Mouse (Mus musculus): Measurements from ENCODE around the gene Vps16.
A peak's percentile ranks its signal among the peaks of the same experiment; 100 is the strongest.

The Vps16 gene

DNA sequence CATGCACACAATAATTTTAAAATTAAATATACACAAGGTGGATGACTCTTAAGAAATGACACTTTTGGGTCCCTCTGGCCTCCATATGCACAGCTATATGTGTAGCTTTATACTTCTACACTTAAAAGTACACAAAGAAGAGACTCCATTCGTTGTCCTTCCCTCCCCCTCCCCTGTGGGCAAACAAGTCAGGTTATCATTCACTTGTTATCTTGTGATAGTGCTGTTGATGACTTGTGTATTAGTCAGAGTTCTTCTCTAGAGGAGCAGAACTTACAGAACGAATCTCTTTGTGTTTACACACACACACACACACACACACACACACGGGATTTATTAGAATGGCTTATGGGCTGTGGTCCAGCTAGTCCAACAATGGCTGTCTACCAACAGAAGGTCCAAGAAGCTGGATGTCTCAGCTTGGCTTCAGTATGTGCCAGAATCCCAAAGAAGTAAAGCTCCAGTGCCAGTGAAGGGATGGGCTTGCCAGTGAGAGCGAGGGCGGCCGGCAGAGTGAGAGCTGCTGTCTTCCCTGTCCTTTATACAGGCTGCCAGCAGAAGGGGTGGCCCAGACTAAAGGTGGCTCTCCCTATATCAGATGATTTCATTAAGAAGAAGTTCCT, 30.7 kb downstream of the Vps16 start:
- peak; percentile 53; the same call in 1 of the 2 replicates for ATAC-seq (ENCODE audit: insufficient number of reproducible peaks, low FRiP score, low TSS enrichment)

GRCm38 (mm10) chr2:130457871-130458270, 33.7 kb downstream of the Vps16 start:
- no peak for ATAC-seq (ENCODE audit: insufficient number of reproducible peaks, low FRiP score, low TSS enrichment)

GRCm38 (mm10) chr2:130459576-130459975, 35.4 kb downstream of the Vps16 start:
- ATAC-seq (ENCODE audit: insufficient number of reproducible peaks, low FRiP score, low TSS enrichment): no peak

- no peak for ATAC-seq (ENCODE audit: insufficient number of reproducible peaks, low FRiP score, low TSS enrichment)
These were observed 37.3 kb downstream of the Vps16 start for GRCm38 (mm10) chr2:130461287-130462071.

DNA sequence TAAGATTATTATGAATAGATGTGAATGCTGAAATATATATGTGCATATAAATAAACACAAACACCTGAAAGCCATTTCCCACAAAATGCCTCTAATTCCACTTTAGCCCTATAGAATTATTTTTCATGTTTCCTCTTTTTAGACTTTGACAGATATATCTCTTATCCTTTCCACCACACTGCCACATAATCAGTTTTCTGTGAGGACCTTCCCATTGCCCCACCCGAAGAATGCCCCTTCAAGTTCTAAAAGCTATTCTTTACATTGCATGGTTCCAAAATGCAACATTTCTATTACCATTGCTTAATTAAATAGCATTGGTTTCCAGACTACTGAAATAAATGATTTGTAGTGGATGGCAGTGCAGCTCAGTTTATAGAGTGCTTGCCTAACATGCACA, 42.3 kb downstream of the Vps16 start:
- no peak for ATAC-seq (ENCODE audit: insufficient number of reproducible peaks, low FRiP score, low TSS enrichment)

DNA sequence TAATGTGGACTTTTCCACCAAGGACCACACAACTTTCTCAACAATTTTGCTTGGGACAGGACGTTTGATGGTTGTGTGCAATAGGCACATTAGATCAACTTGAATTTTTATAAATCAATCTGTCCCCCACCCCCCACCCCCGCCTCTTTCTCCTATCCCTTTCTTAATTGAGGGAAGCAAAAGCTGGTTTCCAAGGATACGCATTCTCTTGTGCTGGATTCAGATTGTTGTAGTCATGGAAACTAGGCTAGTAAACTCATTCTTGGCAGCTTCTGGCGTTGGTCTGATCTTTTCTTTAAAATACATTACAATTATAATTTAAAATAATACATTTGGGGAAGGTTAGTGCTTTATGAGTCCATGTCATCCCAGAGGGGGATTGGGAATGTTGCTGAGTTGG, 45.2 kb downstream of the Vps16 start:
- no peak for ATAC-seq (ENCODE audit: insufficient number of reproducible peaks, low FRiP score, low TSS enrichment)

DNA sequence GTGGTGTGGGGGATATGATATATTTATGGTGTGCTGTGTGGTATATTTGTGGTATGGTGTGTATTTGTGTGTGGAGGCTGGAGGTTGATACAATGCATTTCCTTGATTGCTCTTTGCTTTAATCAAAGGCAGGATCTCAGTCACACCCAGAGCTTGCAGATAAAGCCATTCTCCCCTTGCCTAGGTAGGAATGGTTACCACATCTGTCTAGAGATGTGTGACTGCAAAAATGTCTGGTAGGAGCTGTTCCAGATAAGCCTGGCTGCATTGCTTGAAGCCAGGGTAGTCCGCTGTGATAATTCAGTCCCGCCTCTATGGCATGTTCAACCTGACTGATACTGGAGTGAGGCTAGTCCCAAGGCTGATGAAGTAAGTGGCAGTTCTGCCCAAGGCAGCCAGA, 45.8 kb downstream of the Vps16 start:
- ATAC-seq (ENCODE audit: insufficient number of reproducible peaks, low FRiP score, low TSS enrichment): no peak

DNA sequence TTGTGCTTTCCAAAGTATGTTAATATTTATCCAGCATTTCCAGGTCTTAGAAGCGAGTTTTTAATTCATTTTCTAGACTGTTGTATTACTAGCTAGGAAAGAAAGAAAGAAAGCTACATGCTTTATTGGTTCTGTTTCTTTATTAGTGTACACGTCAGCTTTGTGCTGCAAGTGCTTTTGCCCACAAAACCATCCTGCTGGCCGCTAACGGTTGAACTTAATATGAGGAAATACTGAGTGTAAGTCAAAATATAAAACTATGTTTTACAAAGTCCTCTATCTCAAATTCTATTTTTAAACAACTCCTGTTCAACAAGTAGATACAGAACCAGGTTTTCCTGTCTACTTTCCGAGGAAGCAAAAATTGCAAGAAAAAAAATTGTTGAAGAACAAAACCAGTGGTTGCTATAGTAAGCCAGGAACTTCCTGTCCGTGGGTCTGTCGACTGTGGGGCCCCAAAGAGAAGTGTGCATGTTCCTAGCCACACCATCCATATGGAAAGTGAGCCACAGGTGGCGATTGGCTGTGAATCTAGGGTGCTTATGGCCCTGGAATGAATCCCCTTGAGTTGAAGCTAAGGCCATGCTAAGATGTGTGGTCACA, 48.9 kb downstream of the Vps16 start:
- ATAC-seq (ENCODE audit: insufficient number of reproducible peaks, low FRiP score, low TSS enrichment): no peak

GRCm38 (mm10) chr2:130475764-130476163, 51.6 kb downstream of the Vps16 start:
- ATAC-seq (ENCODE audit: insufficient number of reproducible peaks, low FRiP score, low TSS enrichment): no peak

GRCm38 (mm10) chr2:130476666-130477297, 52.6 kb downstream of the Vps16 start:
- ATAC-seq (ENCODE audit: insufficient number of reproducible peaks, low FRiP score, low TSS enrichment): no peak

- no peak for ATAC-seq (ENCODE audit: insufficient number of reproducible peaks, low FRiP score, low TSS enrichment)
These were observed 58.0 kb downstream of the Vps16 start for GRCm38 (mm10) chr2:130482177-130482576.

DNA sequence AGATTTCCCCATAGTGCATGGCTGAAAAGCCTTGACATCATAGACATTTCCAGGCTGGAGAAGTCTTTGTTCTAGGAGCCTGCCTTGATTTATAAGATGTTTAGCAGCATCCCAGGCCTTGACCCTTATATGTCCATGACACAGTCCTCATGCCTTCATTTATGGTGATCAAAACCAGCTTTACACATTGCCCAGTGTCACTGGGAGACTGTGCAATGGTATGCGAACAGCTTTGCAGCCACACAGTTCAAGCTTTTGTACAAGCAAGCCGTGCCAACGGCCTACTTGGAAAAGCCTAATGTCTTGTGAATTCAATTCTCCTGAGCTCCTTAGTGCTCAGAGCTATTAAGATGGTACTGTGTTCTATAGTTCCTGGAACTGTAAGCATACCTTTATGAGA, 58.6 kb downstream of the Vps16 start:
- no peak for ATAC-seq (ENCODE audit: insufficient number of reproducible peaks, low FRiP score, low TSS enrichment)

DNA sequence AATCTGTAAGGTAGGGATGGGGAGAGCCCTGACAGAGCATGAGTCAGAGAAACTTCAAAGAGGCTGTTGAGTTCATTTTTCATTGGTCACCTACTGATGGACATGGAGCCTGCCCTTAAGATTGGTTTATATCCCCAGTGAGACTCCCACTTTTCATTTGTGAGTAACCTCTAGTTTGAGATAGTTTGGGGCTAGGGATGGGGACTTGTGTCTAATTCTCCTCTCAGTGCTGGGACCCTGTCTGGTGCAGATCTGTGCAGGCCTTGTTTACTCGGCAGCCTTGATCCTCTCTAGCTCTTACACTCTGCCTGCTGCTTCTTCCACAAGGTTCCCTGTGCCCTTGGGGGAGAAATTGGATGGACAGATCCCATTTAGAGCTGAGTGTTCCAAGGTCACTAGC, 60.1 kb downstream of the Vps16 start:
- ATAC-seq (ENCODE audit: insufficient number of reproducible peaks, low FRiP score, low TSS enrichment): no peak

DNA sequence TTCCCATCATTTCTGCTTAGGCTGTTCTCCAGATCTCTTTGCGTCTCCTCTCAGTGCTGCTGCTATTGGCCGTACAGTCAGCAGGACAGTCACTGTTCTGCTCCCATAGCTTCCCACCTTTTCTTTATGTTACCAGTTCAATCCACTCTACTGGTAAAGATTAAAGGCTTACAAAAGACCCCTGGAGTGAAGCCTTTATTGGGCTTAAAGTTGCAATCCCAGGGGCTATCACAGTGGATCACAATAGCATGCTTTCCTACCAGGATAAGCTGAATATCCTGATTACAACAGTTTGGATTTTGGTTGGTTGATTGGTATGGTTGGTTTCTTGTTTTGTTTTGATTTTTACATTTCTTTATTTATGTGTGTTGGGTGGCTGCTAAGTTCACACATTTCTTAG, 63.9 kb downstream of the Vps16 start:
- ATAC-seq (ENCODE audit: insufficient number of reproducible peaks, low FRiP score, low TSS enrichment): no peak

DNA sequence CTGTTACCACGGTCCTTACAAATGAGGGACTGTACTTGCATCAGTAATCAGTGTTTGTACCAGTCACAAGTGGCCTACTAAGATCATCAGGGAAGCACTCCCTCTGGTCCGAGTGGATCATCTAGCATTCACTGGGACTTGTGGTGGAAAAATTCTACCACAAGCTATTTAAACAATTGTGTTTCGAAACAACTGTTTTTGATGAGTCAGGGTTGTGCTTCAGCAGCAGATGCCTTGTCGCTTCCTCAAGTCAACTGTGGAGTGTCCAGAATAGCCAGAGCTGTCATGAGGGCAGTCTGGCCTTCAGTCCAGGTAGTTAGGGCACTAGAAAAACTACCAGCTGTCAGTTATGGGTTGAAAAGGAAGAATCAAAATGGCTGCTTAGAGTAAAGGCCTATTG, 64.5 kb downstream of the Vps16 start:
- ATAC-seq (ENCODE audit: insufficient number of reproducible peaks, low FRiP score, low TSS enrichment): no peak

GRCm38 (mm10) chr2:130491162-130491561, 67.0 kb downstream of the Vps16 start:
- ATAC-seq (ENCODE audit: insufficient number of reproducible peaks, low FRiP score, low TSS enrichment): no peak

GRCm38 (mm10) chr2:130491587-130491986, 67.4 kb downstream of the Vps16 start:
- ATAC-seq (ENCODE audit: insufficient number of reproducible peaks, low FRiP score, low TSS enrichment): no peak
